Mouse (Mus musculus) small intestine, adult 2 months (tissue): ENCODE data around the gene Smok2a.
"Not testable (repeated sequence)": the region's sequence is repeated elsewhere in the genome, so short reads cannot be mapped to it uniquely, and the experiment has no call there.

Experiments used
- CTCF ChIP-seq: fragments of 200-500 bp; IDR thresholded peaks from 2 replicates; pipeline ENCODE4 v1.5.1; 2012; ENCODE audit warnings: low read depth, mild to moderate bottlenecking, control low read depth, inconsistent platforms, low read length, moderate library complexity, mixed read lengths; ENCODE audit not compliant: insufficient replicate concordance, insufficient read length; ENCODE audit errors: extremely low read depth
- POLR2A ChIP-seq: fragments of 200-500 bp; IDR thresholded peaks from 2 replicates; pipeline ENCODE4 v1.6.1; 2012; ENCODE audit warnings: low read depth, mild to moderate bottlenecking, control low read depth, inconsistent platforms, low read length, moderate library complexity

- TF ChIP-seq POLR2A, CTCF: not testable (repeated sequence)
Measured at GRCm38 (mm10) chr17:13184514-13184913, 36.5 kb upstream of the Smok2a start.
